Mouse (Mus musculus) urinary bladder, postnatal 25 days (tissue): ENCODE data around the gene Gm20708.
"Not testable (repeated sequence)": the region's sequence is repeated elsewhere in the genome, so short reads cannot be mapped to it uniquely, and the experiment has no call there.

Source experiments
- DNase-seq: peaks from one replicate; pipeline ENCODE4 v3.0.0; 2022; ENCODE audit warnings: low spot score

Gene Gm20708

DNA sequence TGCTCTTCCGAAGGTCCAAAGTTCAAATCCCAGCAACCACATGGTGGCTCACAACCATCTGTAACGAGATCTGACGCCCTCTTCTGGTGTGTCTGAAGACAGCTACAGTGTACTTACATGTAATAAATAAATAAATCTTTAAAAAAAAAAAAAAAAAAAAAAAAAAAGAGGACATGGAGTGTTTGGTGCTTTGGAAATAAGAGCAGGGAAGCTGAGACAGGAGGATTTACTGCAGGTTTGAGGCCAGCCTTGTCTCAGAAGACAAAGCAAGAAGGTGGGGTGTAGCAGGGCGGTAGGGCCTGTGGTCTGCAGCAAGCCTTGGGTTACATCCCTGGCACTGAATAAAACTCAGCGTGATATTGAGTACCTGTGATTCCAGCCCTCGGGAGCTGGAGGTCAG is 24.0 kb downstream of the Gm20708 start:
- DNase-seq: not testable (repeated sequence)

DNA sequence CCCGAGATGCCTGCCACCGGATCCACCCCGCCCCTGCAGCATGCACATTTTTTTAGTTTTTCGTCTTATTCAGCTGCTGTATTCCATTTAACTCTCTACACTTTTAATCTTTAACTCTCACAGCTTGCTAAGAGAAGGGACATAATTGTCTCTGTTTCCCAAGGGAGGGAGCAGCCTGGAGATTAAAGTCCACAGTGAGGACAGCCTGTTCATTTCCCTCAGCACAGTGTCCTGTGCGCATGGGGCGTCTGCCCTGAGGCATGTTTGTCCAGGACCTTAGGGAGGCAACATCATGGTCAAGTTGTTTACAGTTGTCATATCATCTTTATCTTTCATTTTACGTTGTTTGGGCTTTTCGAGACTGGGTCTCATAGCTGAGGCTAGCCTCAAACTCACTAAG is 24.6 kb downstream of the Gm20708 start:
- no peak for DNase-seq

DNA sequence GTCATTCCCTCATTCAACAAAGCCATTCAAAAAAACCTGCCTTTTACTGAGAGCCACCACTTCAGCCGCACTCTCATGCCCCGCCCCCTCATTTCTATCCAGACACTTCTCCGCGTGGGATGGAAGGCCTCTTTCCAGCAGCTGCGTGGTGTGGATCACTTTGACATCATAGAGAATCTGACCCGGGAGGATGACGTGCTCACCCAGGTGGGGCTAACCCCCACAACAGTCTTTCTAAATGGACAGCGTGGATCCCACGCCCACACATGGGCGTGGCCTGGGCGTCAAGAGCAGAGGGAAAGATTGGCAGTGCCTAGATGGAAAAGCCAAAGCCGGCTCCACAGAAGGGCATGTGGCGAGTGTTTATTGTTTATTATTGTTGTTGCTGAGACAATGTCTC is 26.8 kb downstream of the Gm20708 start:
- no peak for DNase-seq

DNA sequence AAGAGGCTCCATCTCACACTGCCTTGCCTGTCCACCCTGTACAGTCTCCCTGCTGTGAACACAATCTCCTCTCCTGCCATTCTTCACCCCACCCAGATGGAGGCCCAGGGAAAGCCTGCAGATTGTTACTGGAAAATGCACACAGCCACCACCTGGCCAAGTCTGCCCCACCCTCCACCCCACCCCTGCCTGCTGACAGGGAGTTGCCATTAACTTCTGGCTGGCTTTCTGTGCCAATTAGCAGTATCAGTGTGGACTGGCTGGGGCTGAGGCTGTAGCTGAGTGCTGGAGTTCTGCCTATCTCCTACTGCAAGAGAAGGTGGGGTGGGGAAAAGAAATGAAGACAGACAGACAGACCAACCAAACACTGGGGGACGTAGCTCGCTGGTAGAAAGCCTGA is 29.1 kb downstream of the Gm20708 start:
- DNase-seq: no peak

DNA sequence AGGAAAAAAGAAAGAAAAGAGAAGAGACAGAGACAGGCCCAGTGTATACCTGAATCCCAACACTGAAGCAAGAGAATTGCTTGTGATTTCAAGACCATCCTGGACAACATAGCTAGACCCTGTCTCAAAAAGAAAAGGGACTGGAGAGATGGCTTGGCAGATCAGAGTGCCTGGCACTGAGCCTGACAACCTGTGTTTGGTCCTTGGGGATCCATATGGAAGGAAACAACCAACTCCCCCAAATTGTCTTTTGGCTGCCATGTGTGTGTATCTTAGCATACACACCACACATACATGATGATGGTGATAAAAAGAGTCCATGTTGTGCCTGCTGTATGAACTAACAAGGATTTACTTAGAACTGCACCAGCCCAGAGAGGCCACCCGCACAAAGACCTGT is 29.6 kb downstream of the Gm20708 start:
- no peak for DNase-seq

DNA sequence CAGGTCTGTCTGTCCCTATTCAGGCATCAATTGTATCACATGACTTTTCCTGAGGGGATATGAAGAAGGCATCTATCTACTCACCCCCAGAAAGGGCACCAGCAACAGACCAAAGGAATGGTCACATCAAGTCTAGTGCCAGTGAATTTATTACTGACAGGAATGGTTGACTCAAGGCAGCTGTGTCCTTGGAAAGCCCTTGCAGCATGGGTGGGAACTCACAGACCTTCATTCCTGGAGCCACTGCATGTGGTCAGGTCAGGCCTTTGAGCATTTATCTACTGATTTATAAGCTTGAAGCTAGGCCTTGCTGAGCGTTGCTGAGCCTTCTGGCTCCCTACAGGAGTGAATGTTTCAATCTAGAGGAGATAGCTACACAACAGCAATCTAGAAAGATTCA is 31.4 kb downstream of the Gm20708 start:
- no peak for DNase-seq

DNA sequence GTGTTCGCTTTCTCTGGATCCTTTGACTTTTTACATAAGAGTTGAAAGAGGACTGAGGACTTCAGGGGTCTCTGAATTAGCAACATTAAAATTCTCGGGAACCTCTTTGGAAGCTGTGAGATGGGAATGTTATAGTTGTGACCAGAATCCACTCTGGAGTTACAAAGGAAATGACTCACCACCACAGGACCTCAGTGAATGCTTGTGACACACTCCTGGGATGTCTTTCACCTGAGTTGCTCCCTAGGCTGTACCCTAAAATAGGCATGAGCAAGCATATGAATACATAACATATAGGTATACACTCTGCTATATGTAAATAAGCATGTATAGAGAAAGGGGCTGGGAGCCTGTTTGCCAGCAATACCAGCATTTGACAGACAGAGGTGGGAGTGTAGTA is 34.0 kb downstream of the Gm20708 start:
- no peak for DNase-seq

DNA sequence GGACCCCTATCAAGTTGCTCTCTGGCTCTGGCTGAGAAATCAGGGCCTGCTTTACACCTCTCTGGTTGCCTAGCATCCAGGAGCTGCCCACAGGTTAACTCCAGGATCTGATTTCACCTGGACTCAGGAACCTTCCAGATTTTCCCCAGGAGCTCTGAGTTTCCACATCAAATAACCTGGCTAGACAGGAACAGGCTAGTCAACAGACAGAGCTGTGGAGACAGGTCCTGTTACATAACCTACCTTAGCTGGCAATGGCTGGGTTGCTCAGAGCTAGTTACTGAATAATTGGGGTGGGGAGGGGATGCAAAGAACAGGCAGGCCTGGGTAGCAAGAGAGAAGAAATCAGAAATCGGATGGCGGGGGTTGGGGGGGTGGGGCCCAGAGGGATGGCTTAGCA is 35.5 kb downstream of the Gm20708 start:
- no peak for DNase-seq

DNA sequence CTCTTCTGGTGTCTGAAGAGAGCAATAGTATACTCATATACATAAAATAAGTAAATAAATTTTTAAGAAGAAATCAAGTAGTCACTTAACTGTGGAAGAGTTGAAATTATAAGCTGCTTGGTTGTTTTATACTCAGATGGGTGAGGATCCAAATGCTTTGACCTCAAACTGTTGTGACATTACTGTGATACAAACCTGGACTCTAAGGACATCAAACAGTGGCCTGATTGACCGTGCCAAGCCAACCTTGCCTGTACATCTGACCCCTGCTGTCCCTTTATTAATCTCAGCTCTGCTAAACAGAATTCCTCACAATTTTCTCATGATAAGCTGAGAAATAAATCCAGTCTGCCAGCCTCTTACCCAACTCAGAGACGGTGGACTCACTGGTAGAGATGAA is 36.2 kb downstream of the Gm20708 start:
- DNase-seq: no peak

DNA sequence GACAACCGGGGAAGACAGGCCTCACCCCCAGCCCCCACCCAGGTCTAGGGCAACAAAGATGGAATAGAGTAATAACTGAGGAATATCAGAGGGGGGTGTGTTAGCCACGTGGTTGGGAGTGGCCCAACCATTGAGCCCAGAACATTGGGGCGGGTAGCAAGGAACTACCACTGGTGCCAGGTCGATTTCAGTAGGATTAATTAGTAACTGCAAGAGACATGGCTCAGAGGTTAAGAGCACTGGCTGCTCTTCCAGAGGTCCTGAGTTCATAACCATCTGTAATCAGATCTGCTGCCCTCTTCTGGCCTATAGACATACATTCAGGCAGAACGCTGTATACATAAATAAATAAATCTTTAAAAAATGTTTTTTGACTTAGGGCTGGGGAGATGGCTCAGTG is 37.2 kb downstream of the Gm20708 start:
- no peak for DNase-seq

DNA sequence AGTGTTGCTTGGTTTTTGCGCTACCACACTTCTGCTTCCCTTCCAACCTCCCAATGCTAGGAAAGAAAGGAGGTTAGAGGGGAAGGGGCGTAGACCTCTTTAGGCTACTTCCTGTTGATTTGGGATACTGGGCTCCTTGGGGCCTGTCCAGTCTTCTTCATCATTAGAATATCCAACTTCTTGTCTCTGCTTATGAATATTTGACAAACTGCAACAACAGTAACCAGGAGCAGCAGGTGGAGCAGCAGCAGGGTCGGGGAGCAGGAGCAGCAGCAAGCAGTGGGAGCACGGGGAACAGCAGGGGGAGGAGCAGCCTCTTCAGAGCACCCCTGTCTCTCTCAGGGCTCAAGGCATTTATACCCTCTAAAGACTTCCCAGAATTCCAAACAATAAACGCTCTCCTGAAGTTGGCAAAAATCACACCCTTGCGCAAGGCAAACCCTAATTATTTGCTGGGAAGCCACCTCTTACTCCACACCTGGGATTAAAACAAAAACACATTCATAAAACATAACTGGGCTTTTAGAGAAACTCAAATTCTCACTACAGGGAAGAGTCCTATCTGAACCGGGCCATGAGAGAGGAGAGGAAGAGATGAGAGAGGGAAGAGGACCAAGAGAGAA is 38.2 kb downstream of the Gm20708 start:
- no peak for DNase-seq

DNA sequence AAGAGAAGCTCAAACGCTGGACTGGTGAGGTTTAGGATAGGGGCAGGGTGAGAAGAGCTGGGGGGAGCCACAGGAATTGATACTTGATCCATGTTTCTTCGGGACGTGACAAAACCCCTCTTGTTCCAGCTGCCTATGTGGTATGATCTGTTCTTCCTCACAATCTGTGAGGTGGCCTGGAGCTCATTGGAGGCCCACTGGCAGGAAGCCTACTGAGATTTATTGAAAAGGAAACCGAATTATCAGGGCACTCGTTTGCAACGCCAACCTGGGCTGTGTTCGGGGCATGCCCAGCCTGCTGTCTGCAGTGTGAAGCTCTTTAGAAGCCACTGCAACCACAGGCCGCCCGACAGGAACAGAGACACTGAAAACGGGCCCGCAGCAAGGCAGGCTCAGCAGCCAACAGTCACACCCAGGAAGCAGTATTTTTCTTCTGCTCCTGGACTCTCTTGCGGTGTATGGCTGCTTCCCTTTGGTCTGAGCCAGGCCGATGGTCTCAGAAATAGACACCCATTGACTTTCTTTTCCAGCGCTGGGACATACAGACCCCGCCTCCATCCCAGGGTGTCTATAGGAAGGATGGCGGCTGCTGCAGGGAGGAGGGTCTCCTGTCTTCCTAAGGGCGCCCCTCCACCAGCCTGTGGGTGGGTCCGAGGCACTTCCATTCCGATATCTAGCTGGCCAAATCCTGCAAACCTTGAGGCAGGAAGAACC is 39.0 kb downstream of the Gm20708 start:
- peak; percentile 23 for DNase-seq

DNA sequence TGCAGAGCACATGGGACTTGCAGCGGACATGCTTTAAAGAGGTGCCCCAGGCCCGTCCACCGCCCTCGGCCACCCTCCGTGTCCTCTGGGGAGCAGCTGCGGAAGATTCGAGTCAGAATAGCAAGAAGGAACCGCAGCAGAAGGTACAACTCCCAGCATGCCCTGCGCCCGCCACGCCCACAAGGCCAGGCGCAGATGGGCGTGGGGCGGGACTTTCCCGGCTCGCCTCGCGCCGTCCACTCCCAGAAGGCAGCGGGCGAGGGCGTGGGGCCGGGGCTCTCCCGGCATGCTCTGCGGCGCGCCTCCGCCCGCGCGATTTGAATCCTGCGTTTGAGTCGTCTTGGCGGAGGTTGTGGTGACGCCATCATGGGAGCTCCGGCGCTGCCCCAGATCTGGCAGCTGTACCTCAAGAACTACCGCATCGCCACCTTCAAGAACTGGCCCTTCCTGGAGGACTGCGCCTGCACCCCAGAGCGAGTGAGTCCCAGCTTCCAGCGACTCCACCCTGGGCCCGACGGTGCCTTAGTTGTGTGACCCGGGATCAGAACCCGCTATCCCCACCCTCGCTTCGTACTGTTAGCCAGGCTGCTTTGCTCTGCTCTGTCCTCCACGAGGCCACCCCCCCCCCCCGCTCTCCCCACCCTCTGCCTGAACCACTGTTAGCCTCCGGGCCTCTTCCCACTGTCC is 39.7 kb downstream of the Gm20708 start, which contains the start of gene Birc5:
Gene Birc5, plus strand, starts transcription at position 267 of the 687 bp plus-strand sequence.
- DNase-seq: peak; percentile 96

DNA sequence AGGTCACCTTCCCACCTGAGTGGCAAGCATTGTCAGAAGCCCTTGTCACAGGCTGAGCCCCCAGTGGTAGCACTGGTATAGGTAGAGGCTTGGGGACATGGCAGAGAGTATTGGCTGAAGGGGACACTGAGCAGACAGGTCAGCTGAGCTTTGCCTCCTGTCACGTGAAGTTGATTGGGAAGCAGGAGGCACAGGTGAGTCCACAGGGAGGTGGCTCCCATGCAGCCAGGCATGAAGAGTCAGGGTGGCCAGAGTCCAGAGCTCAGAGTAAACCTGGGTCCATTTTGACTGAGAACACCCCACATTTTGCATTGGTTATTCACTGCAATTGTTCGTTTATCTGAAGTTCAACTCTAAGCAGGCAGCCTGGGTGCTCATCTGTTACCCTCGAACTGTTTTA is 43.4 kb downstream of the Gm20708 start:
- DNase-seq: no peak

DNA sequence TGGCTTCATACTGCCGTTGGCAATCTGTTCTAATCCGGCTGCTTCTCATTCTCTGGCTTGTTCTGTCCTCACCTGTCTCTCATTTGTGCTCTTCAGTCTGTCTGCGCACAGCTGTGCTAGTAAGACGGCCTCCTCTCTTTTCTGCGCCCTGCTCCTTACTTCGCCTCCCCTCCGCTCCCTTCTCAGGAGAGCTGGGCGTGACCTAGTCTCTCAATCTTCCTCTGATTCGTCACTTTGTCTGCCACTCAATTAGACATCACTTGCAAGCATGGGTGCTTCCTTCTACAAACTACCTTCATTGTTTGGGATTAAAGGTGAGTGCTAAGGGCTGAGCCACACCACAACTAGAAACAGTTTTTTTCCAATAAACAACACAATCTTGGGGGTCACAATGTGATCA is 44.8 kb downstream of the Gm20708 start:
- no peak for DNase-seq

DNA sequence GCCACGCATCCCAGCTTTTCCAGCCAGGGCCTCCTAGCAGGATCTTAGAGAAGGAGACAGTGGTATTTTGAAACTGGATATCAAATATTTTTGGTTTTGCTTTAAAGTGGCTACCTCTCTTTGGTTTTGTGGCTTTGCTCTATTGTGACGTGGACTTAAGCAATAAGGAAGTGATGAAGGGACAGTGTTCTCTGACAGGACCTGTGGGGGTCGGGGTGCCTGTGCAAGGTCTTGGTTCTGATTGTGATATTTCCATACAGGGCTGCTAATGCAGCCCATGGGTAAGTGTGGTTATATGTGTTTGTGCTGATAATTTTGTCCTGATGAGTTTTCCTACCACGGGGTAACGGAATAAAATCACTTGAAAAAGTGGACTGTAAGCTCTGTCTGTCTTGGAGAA is 45.9 kb downstream of the Gm20708 start:
- no peak for DNase-seq

DNA sequence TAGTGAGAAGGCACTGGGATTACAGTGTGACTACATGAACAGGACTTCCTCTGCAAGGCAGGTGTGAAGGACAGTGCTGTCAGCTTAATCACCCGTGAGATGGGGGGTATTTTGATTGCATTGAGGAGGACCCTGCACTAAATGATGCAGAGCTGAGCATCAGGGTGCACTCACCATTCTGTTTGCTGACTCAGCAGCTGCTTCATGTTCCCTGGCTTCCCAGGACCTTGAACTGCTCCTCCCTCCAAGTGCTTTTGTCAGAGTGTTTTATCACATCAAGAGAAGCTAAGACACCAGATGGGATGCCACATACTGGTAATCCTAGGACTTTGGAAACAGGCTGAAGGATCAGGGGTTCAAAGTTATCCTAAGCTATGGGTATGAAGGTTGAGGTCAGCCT is 46.5 kb downstream of the Gm20708 start:
- DNase-seq: no peak

DNA sequence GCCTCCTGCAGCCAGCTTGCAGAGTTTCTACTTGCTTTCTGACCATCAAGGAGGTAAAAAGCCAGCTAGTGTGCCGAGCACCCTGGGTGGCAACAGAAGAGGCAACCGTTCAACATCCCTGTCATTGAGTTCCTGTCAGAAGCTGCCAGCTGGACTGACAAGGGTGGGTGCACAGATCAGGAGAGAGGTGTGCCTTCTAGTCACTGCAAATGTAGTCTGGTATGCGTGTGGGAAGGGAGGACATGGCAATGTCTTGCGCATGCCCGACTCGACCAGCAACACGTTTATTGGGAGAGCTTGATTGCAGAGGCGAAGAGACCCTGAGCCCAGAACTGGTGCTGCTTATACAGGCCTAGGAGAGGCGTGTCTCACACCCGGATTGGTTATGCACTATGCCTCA is 48.0 kb downstream of the Gm20708 start:
- no peak for DNase-seq

DNA sequence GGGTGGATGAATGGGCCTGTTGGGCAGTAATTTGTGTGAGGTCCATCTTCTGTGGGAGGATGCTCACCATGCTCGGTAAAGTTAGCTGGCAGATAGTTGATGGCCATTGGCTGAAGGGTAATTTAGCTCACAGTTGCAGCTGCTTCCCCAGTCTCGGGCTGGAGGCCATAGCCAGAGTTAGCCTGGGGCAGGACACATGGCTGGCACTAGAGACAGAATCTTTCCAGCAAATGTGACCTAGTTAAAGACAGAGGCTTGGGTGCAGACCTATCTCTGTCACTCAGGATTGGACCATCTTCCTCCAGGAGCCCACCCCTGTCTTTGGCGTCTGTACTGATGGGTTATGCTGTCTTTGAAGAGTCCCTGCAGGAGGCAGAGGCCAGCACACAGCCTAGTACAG is 48.9 kb downstream of the Gm20708 start:
- DNase-seq: no peak

DNA sequence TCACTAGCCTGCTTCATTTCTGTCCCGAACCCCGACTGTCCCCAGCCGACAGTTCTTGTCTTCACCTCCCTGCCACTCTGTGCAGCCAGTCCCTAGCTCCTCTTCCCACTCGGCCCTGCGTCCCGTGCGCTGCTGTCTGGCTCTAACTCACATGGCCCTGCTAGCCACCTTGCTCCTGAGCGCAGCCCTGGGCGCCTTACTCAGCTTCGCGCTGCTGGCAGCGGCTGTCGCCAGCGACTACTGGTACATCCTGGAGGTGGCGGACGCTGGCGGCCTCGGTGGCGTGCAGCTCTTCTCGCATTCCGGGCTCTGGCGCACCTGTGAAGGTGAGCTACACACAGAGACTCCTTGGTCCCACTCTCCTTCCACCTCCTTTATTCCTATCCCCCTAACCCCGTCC is 51.1 kb downstream of the Gm20708 start, which contains the start of gene Tmem235:
Gene Tmem235, plus strand, starts transcription at position 152 of the 400 bp plus-strand sequence.
- DNase-seq: no peak

DNA sequence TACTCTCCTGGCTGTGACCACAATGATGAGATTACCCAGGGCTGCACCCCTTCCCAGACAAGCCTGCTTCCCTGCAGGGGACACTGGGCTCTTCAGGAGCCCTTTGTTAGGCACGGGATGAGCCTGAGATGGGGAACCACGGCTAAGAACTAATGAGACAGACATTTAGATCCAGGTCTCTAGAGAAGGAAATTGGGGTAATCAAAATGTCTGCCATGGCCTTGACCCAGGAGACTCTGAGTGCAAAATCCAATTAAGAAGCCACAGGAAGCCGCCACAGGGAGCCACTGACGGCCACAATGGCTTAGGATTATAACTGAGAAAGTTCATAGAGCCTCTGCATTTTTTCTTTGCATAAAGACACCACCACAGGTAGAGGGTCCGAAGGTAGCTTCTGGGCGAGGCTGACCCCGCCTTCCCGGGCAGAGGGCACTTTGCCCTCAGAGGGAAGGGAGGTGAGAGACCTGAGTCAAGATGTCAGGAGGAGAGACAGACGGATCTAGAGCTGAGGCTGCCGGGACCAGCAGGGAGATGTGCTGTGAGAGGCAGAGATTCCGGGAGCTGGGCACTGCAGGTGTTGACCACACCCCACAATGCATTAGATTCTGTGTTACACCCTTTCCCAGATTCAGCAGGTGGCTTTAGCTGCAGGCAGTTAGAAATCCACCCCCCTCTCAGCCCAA is 53.8 kb downstream of the Gm20708 start:
- no peak for DNase-seq

DNA sequence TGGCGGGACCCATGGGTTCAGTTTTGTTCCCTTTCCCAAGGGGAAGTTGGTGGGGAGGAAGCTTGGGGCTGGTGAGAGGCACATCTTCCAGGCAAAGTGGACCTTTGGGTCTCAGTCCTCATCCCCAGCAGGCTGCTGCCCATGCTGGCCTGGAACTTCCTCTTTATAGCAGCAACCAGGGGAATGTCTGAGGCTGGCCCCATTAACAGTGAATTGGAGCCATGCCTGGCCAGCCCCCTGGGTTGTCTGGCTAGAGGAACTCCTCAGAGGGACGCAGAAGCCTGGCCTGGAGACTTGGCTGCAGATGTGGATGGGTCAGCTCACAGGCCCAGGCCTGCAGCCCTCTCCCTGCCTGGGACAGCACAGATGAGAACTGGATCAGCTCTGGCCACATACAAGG is 55.3 kb downstream of the Gm20708 start:
- DNase-seq: no peak

DNA sequence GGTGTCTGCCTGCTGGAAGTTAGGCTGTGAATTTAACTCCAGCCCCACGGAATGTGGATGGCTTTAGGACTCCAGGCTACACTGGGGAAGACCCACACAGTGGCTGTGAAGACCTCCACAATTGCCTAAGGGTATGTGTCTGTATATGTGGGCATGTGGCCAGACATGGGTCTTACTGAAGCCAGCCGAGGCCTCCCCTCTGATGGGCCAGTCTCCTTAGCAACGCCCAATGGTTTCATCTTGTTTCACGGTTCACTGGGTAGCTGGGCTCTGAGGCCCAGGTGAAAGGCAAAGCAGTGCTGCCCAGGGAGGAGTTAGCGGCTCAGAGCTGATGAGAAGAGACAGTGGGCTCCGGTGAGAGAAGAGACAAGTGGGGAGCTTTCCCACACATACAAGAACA is 56.5 kb downstream of the Gm20708 start:
- no peak for DNase-seq
